In genomic region chr17:76002836-76003235, GRCm38 (mm10) we compare ENCODE assay signal across 14 mouse cellular contexts.
DNase-seq lines count a peak whose midpoint lies in the region; ATAC-seq and TF ChIP-seq lines count a peak whose summit lies in the region.
"Had no signal": no experiment of that assay in that cellular context is flagged by ENCODE, and none has a peak within 500 bp of the region (broad histone marks: within the 10 kb centered on the region; RNA-seq: fewer than 3 reads in every experiment).

No protein-coding gene starts in this region.

- no peak overlapping the region for H3K9ac ChIP-seq in hindbrain, postnatal 0 days (replicated peaks; ENCODE audit: low read length)
- no peak overlapping the region for H3K9ac ChIP-seq in hindbrain, embryonic 12.5 days
- no peak overlapping the region for H3K9ac ChIP-seq in midbrain, postnatal 0 days (replicated peaks; ENCODE audit: low read length, poor library complexity, severe bottlenecking)
- H3K9ac ChIP-seq in midbrain, embryonic 16.5 days (ENCODE audit: low read depth, low read length) = no peak overlapping the region
- H3K9ac ChIP-seq: forebrain, embryonic 15.5 days; lung, embryonic 15.5 days; neural tube, embryonic 15.5 days; stomach, embryonic 15.5 days had no signal

- H3K4me2 ChIP-seq in hindbrain, postnatal 0 days (ENCODE audit: low read depth, low read length) = no peak overlapping the region
- no peak overlapping the region for H3K4me2 ChIP-seq in hindbrain, embryonic 12.5 days (replicated peaks)
- no peak overlapping the region for H3K4me2 ChIP-seq in midbrain, postnatal 0 days (ENCODE audit: low read depth, low read length, poor library complexity, severe bottlenecking)
- H3K4me2 ChIP-seq in midbrain, embryonic 16.5 days (ENCODE audit: low read length) = no peak overlapping the region
- H3K4me2 ChIP-seq: forebrain, embryonic 15.5 days; lung, embryonic 15.5 days; neural tube, embryonic 15.5 days; stomach, embryonic 15.5 days had no signal

- no peaks in the 10 kb centered on the region for H3K27me3 ChIP-seq in hindbrain, postnatal 0 days (ENCODE audit: insufficient read depth, low read length)
- H3K27me3 ChIP-seq in hindbrain, embryonic 12.5 days = no peaks in the 10 kb centered on the region
- no peaks in the 10 kb centered on the region for H3K27me3 ChIP-seq in midbrain, postnatal 0 days (ENCODE audit: insufficient read depth, low read length)
- H3K27me3 ChIP-seq in midbrain, embryonic 16.5 days (ENCODE audit: control insufficient read depth, insufficient read depth, low read depth, low read length) = no peaks in the 10 kb centered on the region
- H3K27me3 ChIP-seq: forebrain, embryonic 15.5 days; lung, embryonic 15.5 days; neural tube, embryonic 15.5 days; stomach, embryonic 15.5 days had no signal

- no peak for ATAC-seq in hindbrain, postnatal 0 days
- no peak for ATAC-seq in hindbrain, embryonic 12.5 days (ENCODE audit: low FRiP score)
- no peak for ATAC-seq in midbrain, postnatal 0 days (ENCODE audit: low FRiP score)
- no peak for ATAC-seq in midbrain, embryonic 16.5 days
- no peak for ATAC-seq in erythroblast, adult 5-6 weeks (replicated peaks; ENCODE audit: low FRiP score, poor library complexity, severe bottlenecking)
- ATAC-seq: forebrain, embryonic 15.5 days had no signal

- no peaks in the 10 kb centered on the region for H3K9me3 ChIP-seq in hindbrain, postnatal 0 days (ENCODE audit: low read length)
- H3K9me3 ChIP-seq in hindbrain, embryonic 12.5 days (replicated peaks) = no peaks in the 10 kb centered on the region
- no peaks in the 10 kb centered on the region for H3K9me3 ChIP-seq in midbrain, postnatal 0 days (ENCODE audit: low read length)
- H3K9me3 ChIP-seq in midbrain, embryonic 16.5 days (replicated peaks; ENCODE audit: control insufficient read depth, low read length, poor library complexity, severe bottlenecking) = no peaks in the 10 kb centered on the region
- H3K9me3 ChIP-seq: forebrain, embryonic 15.5 days; lung, embryonic 15.5 days; neural tube, embryonic 15.5 days; stomach, embryonic 15.5 days had no signal

- H3K27ac ChIP-seq in hindbrain, postnatal 0 days = no peak overlapping the region
- H3K27ac ChIP-seq in hindbrain, embryonic 12.5 days = no peak overlapping the region
- H3K27ac ChIP-seq in midbrain, postnatal 0 days (ENCODE audit: low read depth, low read length) = no peak overlapping the region
- H3K27ac ChIP-seq in midbrain, embryonic 16.5 days (ENCODE audit: low read length) = no peak overlapping the region
- H3K27ac ChIP-seq: forebrain, embryonic 15.5 days; lung, embryonic 15.5 days; neural tube, embryonic 15.5 days; stomach, embryonic 15.5 days had no signal

- no peak overlapping the region for H3K4me3 ChIP-seq in hindbrain, postnatal 0 days (ENCODE audit: low read length)
- no peak overlapping the region for H3K4me3 ChIP-seq in hindbrain, embryonic 12.5 days
- no peak overlapping the region for H3K4me3 ChIP-seq in midbrain, postnatal 0 days (ENCODE audit: low read depth, low read length)
- H3K4me3 ChIP-seq in midbrain, embryonic 16.5 days (ENCODE audit: low read depth, low read length) = no peak overlapping the region
- H3K4me3 ChIP-seq: forebrain, embryonic 15.5 days; lung, embryonic 15.5 days; neural tube, embryonic 15.5 days; stomach, embryonic 15.5 days had no signal

- peak; percentile 28 for DNase-seq in hindbrain, postnatal 0 days (ENCODE audit: low spot score)
- DNase-seq in midbrain, postnatal 0 days (ENCODE audit: low spot score) = peak; percentile 24
- DNase-seq in ZHBTc4 (ENCODE audit: low read depth, low spot score) = peak; percentile 1
- DNase-seq in urinary bladder, postnatal 10 days (ENCODE audit: low spot score) = no peak
- DNase-seq: adrenal gland, postnatal 10 days; gastrocnemius, postnatal 25 days; right cerebral cortex, postnatal 14 days had no signal

- no peaks in the 10 kb centered on the region for H3K36me3 ChIP-seq in hindbrain, postnatal 0 days (ENCODE audit: insufficient read depth, low read length)
- no peaks in the 10 kb centered on the region for H3K36me3 ChIP-seq in hindbrain, embryonic 12.5 days
- no peaks in the 10 kb centered on the region for H3K36me3 ChIP-seq in midbrain, postnatal 0 days (ENCODE audit: insufficient read depth, low read length)
- H3K36me3 ChIP-seq in midbrain, embryonic 16.5 days (ENCODE audit: control insufficient read depth, insufficient read depth, low read length) = no peaks in the 10 kb centered on the region
- H3K36me3 ChIP-seq: forebrain, embryonic 15.5 days; lung, embryonic 15.5 days; neural tube, embryonic 15.5 days; stomach, embryonic 15.5 days had no signal

- no peaks in the 10 kb centered on the region for H3K4me1 ChIP-seq in hindbrain, postnatal 0 days (ENCODE audit: insufficient read depth, low read length)
- H3K4me1 ChIP-seq in hindbrain, embryonic 12.5 days = no peaks in the 10 kb centered on the region
- no peaks in the 10 kb centered on the region for H3K4me1 ChIP-seq in midbrain, postnatal 0 days (ENCODE audit: insufficient read depth, low read length)
- no peaks in the 10 kb centered on the region for H3K4me1 ChIP-seq in midbrain, embryonic 16.5 days (ENCODE audit: control insufficient read depth, insufficient read depth, low read length)
- H3K4me1 ChIP-seq: forebrain, embryonic 15.5 days; lung, embryonic 15.5 days; neural tube, embryonic 15.5 days; stomach, embryonic 15.5 days had no signal

- peak; percentile 58 for TF ChIP-seq CTCF in hindbrain, postnatal 0 days (IDR thresholded peaks at IDR 0.05; ENCODE audit: low read depth)
- peak; percentile 51 for TF ChIP-seq CTCF in midbrain, postnatal 0 days (IDR thresholded peaks at IDR 0.05)
